Mouse (Mus musculus): Measurements from ENCODE around the gene Arhgap10. TPM values are rescaled to one million over a fixed set of nuclear protein-coding genes. Genes with fewer than 3 reads are reported as not detected.
A peak's percentile ranks its signal among the peaks of the same experiment; 100 is the strongest.

The Arhgap10 gene
- polyA plus RNA-seq, 1 experiment from 2014 or later: 16.0 TPM

DNA sequence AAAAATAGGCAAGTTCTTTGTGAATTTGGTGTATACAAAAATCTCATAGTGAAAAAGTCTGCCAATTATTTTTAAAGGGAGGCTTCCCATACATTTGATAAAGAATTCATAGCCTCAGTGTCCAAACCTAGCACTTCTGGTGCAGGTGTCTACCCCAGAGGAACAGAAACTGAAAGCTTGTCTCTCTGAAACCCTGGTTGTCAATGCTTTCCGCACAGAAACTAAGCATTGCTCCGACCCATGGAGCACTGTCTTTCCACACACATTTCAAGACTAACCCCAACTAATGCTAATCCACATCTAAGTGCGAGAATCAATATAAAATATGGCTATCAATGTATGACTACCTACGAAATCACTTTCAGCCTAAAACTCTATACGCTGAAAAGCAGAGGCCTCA is 116.6 kb downstream of the Arhgap10 start:
- WGBS: 95% methylated on average over 5 of the region's 5 CpGs
- H3K9me3 ChIP-seq: peaks cover 13% of the 10 kb centered on the region
- no peak overlapping the region for H3K4me3 ChIP-seq
- no peaks in the 10 kb centered on the region for H3K27me3 ChIP-seq (ENCODE audit: insufficient read depth, poor library complexity, severe bottlenecking)
- no peak overlapping the region for H3K27ac ChIP-seq
- peaks cover 4% of the 10 kb centered on the region; the same call in 1 of the 2 replicates for H3K4me1 ChIP-seq (replicated peaks)
- DNase-seq (ENCODE audit: low spot score): no peak
- H3K36me3 ChIP-seq: peaks cover 33% of the 10 kb centered on the region

DNA sequence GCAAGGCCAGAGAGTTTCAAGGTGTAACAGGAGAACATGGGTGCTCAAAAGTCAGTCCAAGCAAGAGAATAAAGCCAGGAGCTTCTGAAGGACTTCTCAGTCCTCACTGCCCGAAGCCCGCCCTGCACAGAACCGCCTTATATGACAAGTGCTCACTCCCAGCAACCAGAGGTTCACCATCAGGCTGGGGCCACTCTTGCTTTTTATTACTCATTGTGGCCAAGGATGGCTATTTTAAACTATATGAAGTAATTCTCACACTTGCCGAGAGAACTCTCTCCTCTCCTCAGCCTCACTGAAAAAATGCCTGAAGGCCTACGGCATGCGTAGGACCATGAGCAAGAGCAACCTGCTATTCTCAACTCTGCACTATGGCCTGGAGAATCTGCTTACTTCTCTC is 133.7 kb downstream of the Arhgap10 start:
- peaks cover 20% of the 10 kb centered on the region; the same call in 1 of the 2 replicates for H3K36me3 ChIP-seq
- DNase-seq (ENCODE audit: low spot score): no peak
- WGBS: 97% methylated on average over 6 of the region's 6 CpGs
- no peaks in the 10 kb centered on the region for H3K4me1 ChIP-seq (replicated peaks)
- H3K9me3 ChIP-seq: no peaks in the 10 kb centered on the region
- no peaks in the 10 kb centered on the region for H3K27me3 ChIP-seq (ENCODE audit: insufficient read depth, poor library complexity, severe bottlenecking)
- H3K27ac ChIP-seq: no peak overlapping the region
- no peak overlapping the region for H3K4me3 ChIP-seq

DNA sequence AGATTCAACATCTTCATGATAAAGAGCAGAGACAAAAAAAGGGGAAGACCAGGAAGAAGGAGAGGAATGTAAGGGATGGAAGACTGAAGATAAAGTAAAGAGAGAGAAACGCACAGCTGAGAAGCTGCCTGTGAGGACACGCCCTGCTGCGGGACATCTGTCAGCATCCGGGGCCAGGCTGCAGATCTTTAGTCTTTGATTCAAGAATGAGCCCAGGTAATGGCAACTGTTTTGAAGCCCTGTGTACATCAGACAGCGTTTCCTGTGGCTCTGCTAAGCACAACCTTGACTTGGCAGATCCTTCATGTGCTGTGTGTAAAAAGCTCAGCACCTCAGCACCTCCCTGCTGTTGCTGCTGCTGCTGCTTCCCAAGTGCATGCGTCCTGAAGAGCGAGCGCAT is 134.1 kb downstream of the Arhgap10 start:
- DNase-seq (ENCODE audit: low spot score): no peak
- H3K9me3 ChIP-seq: no peaks in the 10 kb centered on the region
- H3K4me3 ChIP-seq: no peak overlapping the region
- no peak overlapping the region for H3K27ac ChIP-seq
- no peaks in the 10 kb centered on the region for H3K4me1 ChIP-seq (replicated peaks)
- 87% methylated on average over 8 of the region's 8 CpGs for WGBS
- no peaks in the 10 kb centered on the region for H3K27me3 ChIP-seq (ENCODE audit: insufficient read depth, poor library complexity, severe bottlenecking)
- H3K36me3 ChIP-seq: peaks cover 20% of the 10 kb centered on the region; the same call in 1 of the 2 replicates

DNA sequence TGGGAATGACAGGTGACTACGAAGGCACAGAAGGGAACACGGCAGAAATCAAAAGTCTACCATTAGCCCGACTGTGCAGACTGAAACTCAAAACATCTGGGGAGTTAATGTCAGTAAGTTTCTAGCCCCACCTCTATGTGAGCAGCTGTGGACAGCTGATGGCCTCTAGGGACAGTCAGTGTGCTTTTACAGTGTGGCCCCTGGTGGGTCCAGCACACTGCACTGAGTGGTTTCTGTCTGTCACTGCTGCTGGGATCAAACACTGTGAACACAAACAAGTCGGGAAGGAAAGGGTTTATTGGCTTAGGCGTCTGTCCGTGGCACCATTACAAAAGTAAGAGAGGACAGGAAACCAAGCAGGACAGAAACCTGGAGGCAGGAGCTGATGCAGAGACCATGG is 136.9 kb downstream of the Arhgap10 start:
- Histone ChIP-seq H3K27ac (no peak overlapping the region), H3K4me3 (no peak overlapping the region), H3K4me1 (replicated peaks) (peaks cover 8% of the 10 kb centered on the region; the same call in 1 of the 2 replicates), H3K27me3 (ENCODE audit: insufficient read depth, poor library complexity, severe bottlenecking) (no peaks in the 10 kb centered on the region), H3K9me3 (no peaks in the 10 kb centered on the region), H3K36me3 (peaks cover 15% of the 10 kb centered on the region; the same call in 1 of the 2 replicates)
- no peak for DNase-seq (ENCODE audit: low spot score)
- 78% methylated on average over 6 of the region's 6 CpGs for WGBS

DNA sequence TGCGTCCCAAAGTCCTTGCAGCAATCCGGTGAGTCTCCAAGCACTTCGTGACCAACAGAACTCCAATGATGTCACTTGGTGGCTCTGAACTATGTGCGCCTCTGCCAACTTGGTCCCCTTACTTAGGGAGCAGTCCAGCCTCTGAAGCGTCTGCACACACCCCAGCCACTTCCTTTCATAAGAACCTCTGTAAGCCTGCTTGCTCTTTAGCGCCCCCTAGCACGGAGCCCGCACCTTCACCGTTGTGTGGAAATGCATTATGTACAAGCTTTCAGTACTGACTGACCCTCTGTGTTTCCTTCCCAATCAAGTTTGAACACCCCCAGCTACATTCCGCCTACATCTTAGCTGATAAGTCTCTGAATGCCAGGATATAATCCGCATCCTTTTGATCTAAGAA is 138.5 kb downstream of the Arhgap10 start:
- peaks cover 15% of the 10 kb centered on the region; the same call in 1 of the 2 replicates for H3K36me3 ChIP-seq
- no peak overlapping the region for H3K27ac ChIP-seq
- H3K4me3 ChIP-seq: no peak overlapping the region
- WGBS: 58% methylated on average over 11 of the region's 11 CpGs
- H3K9me3 ChIP-seq: no peaks in the 10 kb centered on the region
- no peaks in the 10 kb centered on the region for H3K27me3 ChIP-seq (ENCODE audit: insufficient read depth, poor library complexity, severe bottlenecking)
- peak; percentile 54 for DNase-seq (ENCODE audit: low spot score)
- peaks cover 8% of the 10 kb centered on the region; the same call in 1 of the 2 replicates for H3K4me1 ChIP-seq (replicated peaks)

DNA sequence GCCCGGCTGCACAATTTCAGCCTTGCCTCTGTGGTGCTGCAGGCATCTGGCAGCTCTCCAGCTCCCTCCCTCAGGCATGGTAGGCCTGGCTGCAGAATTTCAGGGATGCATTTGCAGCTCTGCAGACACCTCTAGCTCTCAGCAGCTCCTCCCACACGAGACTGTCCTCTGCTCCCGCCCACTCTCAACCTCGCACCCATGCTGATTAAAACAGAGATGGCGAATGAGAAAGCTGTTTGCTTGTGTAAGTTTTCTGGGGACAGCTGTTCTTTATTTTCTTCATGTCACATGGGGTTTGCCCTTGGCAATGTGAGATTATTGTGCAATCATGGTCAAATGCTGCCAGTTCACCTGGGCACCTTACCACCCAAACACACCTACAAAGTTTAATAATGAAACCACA is 141.3 kb downstream of the Arhgap10 start:
- H3K27me3 ChIP-seq (ENCODE audit: insufficient read depth, poor library complexity, severe bottlenecking): no peaks in the 10 kb centered on the region
- WGBS: 31% methylated on average over 5 of the region's 5 CpGs
- H3K27ac ChIP-seq: no peak overlapping the region
- no peak overlapping the region for H3K4me3 ChIP-seq
- no peaks in the 10 kb centered on the region for H3K9me3 ChIP-seq
- DNase-seq (ENCODE audit: low spot score): no peak
- peaks cover 8% of the 10 kb centered on the region; the same call in 1 of the 2 replicates for H3K4me1 ChIP-seq (replicated peaks)
- peaks cover 14% of the 10 kb centered on the region for H3K36me3 ChIP-seq

DNA sequence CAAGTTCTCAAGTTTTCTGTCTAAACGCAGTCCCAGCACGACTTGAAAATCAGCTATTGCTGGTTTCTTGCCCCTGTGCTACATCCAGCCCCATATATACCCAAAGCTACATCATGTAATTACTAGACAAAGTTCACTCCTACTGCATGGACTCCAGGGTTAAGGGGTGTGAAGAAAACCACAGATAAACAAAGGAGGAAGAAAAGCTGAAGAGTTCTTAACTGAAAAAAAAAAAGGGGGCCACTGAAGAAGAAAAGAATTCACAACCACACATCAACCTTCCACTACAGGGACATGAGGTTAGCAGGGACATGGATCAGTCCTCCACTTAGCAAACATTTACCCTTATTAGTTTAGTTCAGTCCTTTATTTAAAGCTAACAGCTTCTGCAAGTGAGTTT is 141.8 kb downstream of the Arhgap10 start:
- WGBS: 87% methylated on average over 2 of the region's 2 CpGs
- no peak overlapping the region for H3K4me3 ChIP-seq
- H3K27me3 ChIP-seq (ENCODE audit: insufficient read depth, poor library complexity, severe bottlenecking): no peaks in the 10 kb centered on the region
- H3K36me3 ChIP-seq: peaks cover 9% of the 10 kb centered on the region
- no peaks in the 10 kb centered on the region for H3K9me3 ChIP-seq
- DNase-seq (ENCODE audit: low spot score): no peak
- H3K27ac ChIP-seq: no peak overlapping the region
- H3K4me1 ChIP-seq (replicated peaks): peaks cover 8% of the 10 kb centered on the region; the same call in 1 of the 2 replicates

DNA sequence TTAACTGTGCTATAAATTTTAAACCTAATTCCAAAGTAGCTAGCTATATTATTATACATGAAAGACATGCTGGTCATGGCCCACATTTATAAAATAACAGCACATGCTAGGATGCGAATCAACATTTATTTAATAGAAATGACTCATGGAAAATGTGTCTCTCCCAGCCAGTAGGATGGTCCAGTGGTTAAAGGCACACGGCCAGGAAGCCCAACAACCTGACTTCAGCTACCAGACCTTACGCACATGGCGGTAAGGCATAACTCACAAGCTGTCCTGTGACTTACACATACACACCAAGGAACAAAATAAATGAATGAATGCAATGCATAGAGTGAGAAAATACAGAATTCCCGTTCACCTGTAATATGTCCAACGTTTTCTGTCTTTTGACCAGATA is 146.7 kb downstream of the Arhgap10 start:
- no peaks in the 10 kb centered on the region for H3K9me3 ChIP-seq
- WGBS: 95% methylated on average over 6 of the region's 6 CpGs
- H3K27ac ChIP-seq: no peak overlapping the region

DNA sequence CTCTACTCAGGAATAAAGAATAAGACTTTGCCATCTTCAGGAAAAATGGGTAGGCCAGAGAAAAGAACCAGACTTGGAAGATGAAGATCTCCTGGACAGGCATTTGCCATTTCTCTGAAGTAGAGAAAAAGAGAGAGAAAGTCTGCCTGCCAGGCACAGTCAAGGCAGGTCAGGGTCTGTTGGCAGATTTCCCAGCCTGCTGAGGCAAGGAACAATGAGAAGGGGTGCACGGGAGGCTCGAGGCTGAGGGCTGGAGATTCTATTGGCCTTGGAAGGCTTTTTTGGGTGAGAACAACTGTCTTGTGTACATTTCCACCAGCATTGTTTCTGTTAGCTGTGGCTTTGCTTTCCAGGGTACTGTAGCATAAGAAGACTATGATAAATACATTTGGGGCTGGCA is 147.4 kb downstream of the Arhgap10 start:
- Histone ChIP-seq H3K9me3 (no peaks in the 10 kb centered on the region), H3K4me3 (no peak overlapping the region), H3K27ac (no peak overlapping the region), H3K4me1 (replicated peaks) (no peaks in the 10 kb centered on the region), H3K36me3 (peaks cover 7% of the 10 kb centered on the region), H3K27me3 (ENCODE audit: insufficient read depth, poor library complexity, severe bottlenecking) (no peaks in the 10 kb centered on the region)
- DNase-seq (ENCODE audit: low spot score): no peak
- WGBS: 73% methylated on average over 2 of the region's 2 CpGs

More for the DNA sequence above, 146.7 kb downstream of the Arhgap10 start:
- H3K27me3 ChIP-seq (ENCODE audit: insufficient read depth, poor library complexity, severe bottlenecking): no peaks in the 10 kb centered on the region
- no peak for DNase-seq (ENCODE audit: low spot score)
- H3K4me1 ChIP-seq (replicated peaks): 0 out of 2 replicates have a peak, but pooled peaks cover 2% of the 10 kb centered on the region
- H3K4me3 ChIP-seq: no peak overlapping the region
- peaks cover 7% of the 10 kb centered on the region for H3K36me3 ChIP-seq

DNA sequence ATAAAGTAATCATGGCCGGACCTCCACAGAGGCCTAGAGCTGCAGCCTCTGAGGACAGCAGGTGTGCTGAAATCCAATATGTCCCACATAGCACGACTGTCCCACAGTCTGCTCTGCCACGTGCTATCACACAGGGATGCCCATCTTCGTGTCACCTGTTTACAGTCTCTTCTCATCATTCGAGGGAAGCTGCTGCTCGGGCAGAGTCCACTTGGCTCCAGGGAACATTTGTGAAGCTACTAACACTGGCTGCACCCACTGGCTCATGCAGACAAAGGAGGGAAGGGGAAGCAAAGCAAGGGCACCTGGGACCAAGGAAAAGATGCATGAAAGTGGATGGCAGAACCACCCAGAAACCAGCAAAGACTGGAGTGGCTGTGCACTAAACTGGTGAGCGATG is 148.1 kb downstream of the Arhgap10 start:
- Histone ChIP-seq H3K27me3 (ENCODE audit: insufficient read depth, poor library complexity, severe bottlenecking) (no peaks in the 10 kb centered on the region), H3K4me3 (no peak overlapping the region), H3K9me3 (no peaks in the 10 kb centered on the region), H3K4me1 (replicated peaks) (no peaks in the 10 kb centered on the region), H3K36me3 (peaks cover 9% of the 10 kb centered on the region), H3K27ac (no peak overlapping the region)
- 88% methylated on average over 7 of the region's 7 CpGs for WGBS
- no peak for DNase-seq (ENCODE audit: low spot score)

DNA sequence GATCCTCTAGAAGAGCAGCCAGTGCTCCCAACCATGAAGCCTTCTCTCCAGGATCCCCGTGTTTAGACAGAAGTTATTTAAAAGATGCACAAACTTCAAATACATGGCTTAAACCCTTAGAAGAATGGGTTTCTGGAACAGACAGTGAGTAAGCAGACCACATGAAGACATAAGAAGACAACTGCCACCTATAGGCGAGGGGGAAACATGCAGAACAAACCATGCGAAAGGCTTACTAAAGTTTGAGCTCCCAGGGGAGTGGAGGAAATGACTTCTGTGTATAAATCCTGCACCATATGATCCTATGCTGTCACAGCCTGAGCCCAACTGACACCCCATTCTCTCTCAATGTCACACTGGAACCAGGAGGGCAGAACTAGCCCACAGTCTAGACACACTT is 150.7 kb downstream of the Arhgap10 start:
- Histone ChIP-seq H3K27ac (no peak overlapping the region), H3K27me3 (ENCODE audit: insufficient read depth, poor library complexity, severe bottlenecking) (no peaks in the 10 kb centered on the region), H3K4me1 (replicated peaks) (no peaks in the 10 kb centered on the region), H3K4me3 (no peak overlapping the region), H3K36me3 (peaks cover 7% of the 10 kb centered on the region), H3K9me3 (no peaks in the 10 kb centered on the region)
- no peak for DNase-seq (ENCODE audit: low spot score)
- 61% methylated on average over 3 of the region's 3 CpGs for WGBS

DNA sequence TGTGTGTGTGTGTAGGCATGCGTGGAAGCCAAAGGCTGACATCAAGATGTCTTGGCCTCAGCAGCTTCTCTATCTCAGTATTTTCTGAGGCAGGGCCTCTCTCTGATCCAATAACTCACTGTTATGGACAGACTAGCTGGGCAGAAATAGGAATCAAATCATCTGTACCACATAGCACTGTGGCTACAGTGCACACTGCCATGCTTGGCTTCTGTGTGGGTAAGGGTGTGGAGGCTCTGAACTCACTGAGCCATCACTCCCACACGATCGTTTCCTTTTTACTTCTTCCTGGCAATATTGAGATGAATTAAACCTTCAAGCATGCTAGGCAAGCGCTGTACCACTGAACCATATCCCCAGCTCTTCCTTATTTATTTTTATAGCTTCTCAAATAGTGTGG is 151.3 kb downstream of the Arhgap10 start:
- Histone ChIP-seq H3K27ac (no peak overlapping the region), H3K27me3 (ENCODE audit: insufficient read depth, poor library complexity, severe bottlenecking) (no peaks in the 10 kb centered on the region), H3K4me3 (no peak overlapping the region), H3K4me1 (replicated peaks) (peaks cover 6% of the 10 kb centered on the region; the same call in 1 of the 2 replicates), H3K9me3 (no peaks in the 10 kb centered on the region), H3K36me3 (peaks cover 7% of the 10 kb centered on the region)
- no peak for DNase-seq (ENCODE audit: low spot score)
- WGBS: 90% methylated on average over 4 of the region's 4 CpGs

DNA sequence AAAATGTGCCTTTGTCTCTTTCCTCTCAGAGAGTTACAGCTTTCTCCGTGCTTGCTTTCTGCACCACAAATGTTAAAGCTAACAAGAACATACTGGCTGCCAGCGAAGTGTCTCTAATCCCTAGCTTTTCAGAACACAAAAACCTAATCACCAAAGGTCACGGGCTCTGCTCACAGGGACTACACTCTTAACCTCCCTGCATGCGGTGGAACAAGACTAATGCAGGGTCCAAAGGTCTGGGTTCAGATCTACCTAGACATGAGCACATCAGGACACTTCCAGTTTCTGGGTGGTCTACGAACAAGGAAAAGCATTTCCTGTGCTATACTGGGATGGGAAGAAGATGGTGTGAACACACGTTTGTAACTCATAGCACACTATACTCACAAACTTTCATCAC is 151.8 kb downstream of the Arhgap10 start:
- Histone ChIP-seq H3K4me3 (no peak overlapping the region), H3K36me3 (peaks cover 7% of the 10 kb centered on the region), H3K27ac (no peak overlapping the region), H3K27me3 (ENCODE audit: insufficient read depth, poor library complexity, severe bottlenecking) (no peaks in the 10 kb centered on the region), H3K9me3 (no peaks in the 10 kb centered on the region), H3K4me1 (replicated peaks) (peaks cover 11% of the 10 kb centered on the region; the same call in 1 of the 2 replicates)
- 77% methylated on average over 6 of the region's 6 CpGs for WGBS
- DNase-seq (ENCODE audit: low spot score): no peak

DNA sequence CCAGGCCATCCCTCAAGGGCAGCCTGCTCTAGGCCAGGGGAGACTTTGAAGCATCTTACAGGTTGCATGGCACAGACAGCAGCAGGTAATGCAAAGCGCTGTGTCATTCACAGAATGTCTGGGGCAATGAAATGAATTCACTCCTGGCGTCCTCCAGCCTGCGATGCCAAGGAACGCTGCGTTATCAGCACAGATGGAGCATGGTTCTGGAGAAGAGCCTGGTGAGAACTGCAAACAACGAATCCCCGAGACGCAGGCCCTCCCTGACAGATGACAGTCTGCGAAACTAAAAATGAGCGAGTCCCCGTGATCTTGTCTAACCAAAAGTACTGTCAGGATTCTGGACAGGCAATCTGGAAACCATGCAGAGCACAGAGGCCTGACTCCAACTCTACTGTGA is 153.3 kb downstream of the Arhgap10 start:
- H3K4me3 ChIP-seq: no peak overlapping the region
- H3K27me3 ChIP-seq (ENCODE audit: insufficient read depth, poor library complexity, severe bottlenecking): no peaks in the 10 kb centered on the region
- no peak for DNase-seq (ENCODE audit: low spot score)
- H3K9me3 ChIP-seq: no peaks in the 10 kb centered on the region
- 95% methylated on average over 11 of the region's 11 CpGs for WGBS
- H3K36me3 ChIP-seq: peaks cover 7% of the 10 kb centered on the region
- peaks cover 14% of the 10 kb centered on the region; the same call in 1 of the 2 replicates for H3K4me1 ChIP-seq (replicated peaks)
- H3K27ac ChIP-seq: no peak overlapping the region

Data from hindbrain, embryonic 10.5 days (tissue).